Mouse (Mus musculus) E14TG2a.4 (cell line): ENCODE results near the gene Mbd5.

Experiments used
- CTCF ChIP-seq: conservative IDR thresholded peaks from 2 replicates; pipeline ENCODE4 v1.5.1; 2014; ENCODE audit warnings: low read length
- NANOG ChIP-seq: IDR thresholded peaks from 2 replicates; pipeline ENCODE4 v1.6.1; 2014; ENCODE audit warnings: borderline replicate concordance, low read length, mixed read lengths

- no peak for TF ChIP-seq CTCF
- TF ChIP-seq NANOG = no peak
Observed at GRCm38 (mm10) chr2:49050030-49050429, 100.7 kb downstream of the Mbd5 start.
